Mouse (Mus musculus): ENCODE results near the gene Gm3512.
A peak's percentile ranks its signal among the peaks of the same experiment; 100 is the strongest.
"Not testable (repeated sequence)": the region's sequence is repeated elsewhere in the genome, so short reads cannot be mapped to it uniquely, and the experiment has no call there.

The Gm3512 gene

GRCm38 (mm10) chr14:7174483-7174971 lies at the start of gene Gm3512:
Gene Gm3512 (minus strand): TSS chr14:7174533.
- peak; percentile 0 for DNase-seq (ENCODE audit: low read depth, low spot score)

GRCm38 (mm10) chr14:7200070-7200469 lies 25.7 kb upstream of the Gm3512 start:
- not testable (repeated sequence) for DNase-seq (ENCODE audit: low read depth, low spot score)

DNA sequence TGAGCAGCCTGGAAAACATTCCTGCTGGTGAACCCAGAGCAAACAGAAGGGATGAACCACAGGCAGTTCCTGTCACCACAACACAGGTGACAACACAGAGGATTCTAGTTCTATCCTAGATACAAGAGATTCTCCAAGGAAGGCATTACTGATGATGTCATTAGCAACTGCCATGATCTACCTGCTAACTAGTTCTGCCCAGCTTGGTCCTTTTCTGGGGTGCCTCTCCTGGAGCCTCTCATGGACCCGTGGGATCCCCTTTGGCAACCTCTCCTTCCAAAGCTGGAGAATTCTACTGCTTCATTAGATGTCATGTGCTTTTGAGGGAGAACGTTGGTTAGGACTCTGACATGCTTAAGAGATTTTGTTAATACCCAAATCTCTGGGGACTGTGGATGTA lies 20.1 kb upstream of the Gm3512 start, which contains the start of gene Gm16434:
Gm16434 (minus strand) TSS at position 101 of the 400 bp plus-strand sequence.
- not testable (repeated sequence) for DNase-seq (ENCODE audit: low read depth, low spot score)

DNA sequence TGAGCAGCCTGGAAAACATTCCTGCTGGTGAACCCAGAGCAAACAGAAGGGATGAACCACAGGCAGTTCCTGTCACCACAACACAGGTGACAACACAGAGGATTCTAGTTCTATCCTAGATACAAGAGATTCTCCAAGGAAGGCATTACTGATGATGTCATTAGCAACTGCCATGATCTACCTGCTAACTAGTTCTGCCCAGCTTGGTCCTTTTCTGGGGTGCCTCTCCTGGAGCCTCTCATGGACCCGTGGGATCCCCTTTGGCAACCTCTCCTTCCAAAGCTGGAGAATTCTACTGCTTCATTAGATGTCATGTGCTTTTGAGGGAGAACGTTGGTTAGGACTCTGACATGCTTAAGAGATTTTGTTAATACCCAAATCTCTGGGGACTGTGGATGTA lies 49.0 kb downstream of the Gm3512 start, which contains the start of gene Gm6676:
Gm6676 (minus strand) TSS at position 101 of the 400 bp plus-strand sequence.
- not testable (repeated sequence) for DNase-seq (ENCODE audit: low read depth, low spot score)

DNA sequence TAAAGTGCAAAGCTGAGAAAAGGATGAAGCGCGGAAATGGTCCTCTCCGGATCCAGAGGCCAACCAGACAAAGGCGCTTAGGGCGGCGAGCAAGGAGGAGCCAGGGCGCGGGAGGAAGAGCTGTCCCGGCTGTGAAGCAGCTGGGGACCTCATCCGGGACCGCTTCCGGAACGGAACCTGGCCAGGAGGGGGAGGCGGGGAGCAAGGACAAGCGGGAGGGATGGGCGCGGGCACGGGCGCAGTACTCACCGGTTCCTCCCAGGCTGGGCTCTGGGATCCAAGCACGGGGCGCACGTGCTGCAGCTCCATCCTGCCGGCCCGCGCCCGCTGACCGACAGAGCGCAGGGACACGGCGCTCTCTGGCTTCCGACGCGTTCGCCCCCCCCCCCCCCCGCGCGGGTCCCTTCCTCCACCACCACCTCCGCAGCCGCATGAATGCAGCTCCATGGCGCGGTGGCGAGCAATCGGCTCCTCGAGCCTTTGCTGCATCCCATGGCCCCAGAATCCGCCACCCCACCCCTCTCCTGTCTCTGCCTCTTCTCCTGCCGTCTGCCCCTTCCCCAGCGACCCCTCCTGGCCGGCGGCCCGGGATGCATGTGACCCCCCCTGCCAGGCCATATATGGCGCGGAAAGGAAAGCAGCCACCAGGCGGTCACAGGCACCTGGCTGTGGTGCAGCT lies 69.1 kb downstream of the Gm3512 start:
- not testable (repeated sequence) for DNase-seq (ENCODE audit: low read depth, low spot score)
